Mouse (Mus musculus) c-Kit-positive CD71-positive TER-119-negative erythroid progenitor cells, embryonic 14.5 days (primary cell): ENCODE data around the gene Slc38a2.
A peak's percentile ranks its signal among the peaks of the same experiment; 100 is the strongest.

ENCODE experiments used
- DNase-seq: peaks from one replicate; pipeline ENCODE4 v3.0.0-alpha.2; 2013; ENCODE audit warnings: low read depth

Slc38a2 gene

DNA sequence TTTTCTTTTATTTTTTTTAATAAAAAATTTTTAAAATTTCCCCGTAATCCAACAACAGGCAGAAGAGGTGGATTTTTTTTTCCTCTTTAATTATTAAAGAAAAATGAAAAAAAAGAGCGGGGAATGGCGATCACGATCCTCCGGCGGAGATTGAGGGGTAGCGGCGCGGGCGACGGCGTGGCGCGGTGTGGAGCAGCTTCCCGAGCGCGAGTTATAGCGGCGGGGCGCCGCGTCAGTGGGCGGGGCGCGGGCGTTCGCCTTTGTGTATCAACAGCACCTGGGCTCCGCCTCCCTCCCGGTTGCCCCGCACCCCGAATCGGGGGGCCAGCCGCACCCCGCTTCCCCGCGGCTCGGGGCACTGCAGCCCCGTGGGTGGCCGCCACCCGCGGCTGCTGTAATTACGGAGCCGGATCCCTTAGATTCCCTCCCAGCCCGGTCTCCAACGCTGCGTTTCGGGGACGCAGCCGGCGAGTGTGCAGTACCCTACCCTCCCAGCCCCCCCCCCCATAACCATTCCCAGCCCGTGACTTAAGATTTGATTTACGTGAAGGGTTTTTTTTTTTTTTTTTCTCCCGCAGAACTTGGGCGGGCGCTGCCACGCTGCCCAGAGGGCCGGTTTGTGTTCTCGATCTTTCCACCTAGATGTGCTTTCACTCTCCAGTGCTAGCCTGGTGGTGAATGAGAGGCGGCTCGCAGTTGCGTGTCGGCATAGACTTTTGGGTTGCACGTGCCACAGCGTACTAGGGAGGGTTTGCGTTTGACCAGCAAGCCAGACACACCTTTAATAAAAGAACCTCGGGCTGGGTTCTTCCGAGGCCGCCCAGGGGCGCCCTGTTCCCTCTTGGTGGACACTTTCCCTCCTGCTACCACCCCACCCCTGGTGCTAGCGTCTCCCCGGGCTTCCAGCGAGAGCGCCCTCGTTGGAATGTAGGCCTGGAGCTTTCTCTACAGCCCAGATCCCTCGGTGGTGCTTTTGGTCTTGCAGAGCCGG, at the start of gene Slc38a2:
Gene Slc38a2, minus strand, starts transcription at position 210 of the 991 bp plus-strand sequence.
- DNase-seq = peak; percentile 75

DNA sequence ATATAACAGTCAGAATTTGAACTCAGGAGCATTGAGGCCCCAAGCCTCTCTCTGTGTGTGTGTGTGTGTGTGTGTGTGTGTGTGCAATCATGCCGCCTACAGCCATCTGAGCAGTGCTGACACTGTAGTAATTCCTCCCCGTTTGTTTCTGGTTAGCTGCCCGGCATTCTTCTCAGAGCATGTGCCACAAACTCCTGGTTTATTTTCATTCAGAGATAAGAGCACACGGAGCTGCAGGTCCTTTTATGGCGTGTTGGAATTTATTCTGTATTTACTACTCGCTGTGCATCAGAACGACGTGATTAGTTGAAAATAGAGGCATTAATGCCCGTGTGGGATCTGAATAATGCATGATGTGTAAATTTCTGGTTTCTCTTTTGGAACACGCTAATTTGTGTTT, 49.6 kb upstream of the Slc38a2 start:
- no peak for DNase-seq

DNA sequence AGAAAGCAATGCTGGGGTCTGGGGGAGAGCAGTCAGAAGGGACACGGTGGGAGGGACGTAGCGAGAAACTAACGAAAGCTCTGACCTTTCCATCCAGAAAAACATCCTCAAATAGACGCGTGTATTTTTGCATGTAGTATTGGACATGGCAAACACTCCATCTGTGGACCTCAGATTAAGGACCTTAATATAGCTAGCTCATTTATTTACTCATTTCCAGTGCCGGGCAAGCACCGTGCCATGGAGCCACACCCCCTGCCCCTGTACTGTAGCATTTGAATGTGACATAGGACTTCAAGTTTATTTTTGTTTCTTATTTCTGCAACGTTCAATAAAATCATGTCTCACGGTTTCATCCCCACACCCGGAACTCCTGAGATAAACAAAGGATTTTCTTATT, 48.0 kb upstream of the Slc38a2 start:
- no peak for DNase-seq

DNA sequence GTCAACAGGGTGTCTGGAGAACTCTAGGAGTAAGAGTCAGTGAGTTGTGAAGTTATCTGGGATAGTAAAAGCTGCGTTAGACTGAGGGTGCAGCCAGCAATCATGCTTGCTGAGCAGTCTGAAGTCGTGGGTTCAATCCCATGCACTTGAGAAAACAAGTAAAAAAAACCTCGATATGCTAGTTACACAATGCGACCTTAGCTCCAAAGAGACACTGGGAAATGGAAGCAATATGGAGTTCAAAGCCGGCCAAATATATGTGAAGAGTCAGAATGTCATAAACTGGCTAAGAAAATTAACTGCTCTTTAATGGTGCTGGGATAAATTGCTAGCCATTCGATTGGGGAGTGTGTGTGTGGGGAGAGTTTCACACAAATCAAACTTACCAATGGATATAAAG, 47.5 kb upstream of the Slc38a2 start:
- no peak for DNase-seq

DNA sequence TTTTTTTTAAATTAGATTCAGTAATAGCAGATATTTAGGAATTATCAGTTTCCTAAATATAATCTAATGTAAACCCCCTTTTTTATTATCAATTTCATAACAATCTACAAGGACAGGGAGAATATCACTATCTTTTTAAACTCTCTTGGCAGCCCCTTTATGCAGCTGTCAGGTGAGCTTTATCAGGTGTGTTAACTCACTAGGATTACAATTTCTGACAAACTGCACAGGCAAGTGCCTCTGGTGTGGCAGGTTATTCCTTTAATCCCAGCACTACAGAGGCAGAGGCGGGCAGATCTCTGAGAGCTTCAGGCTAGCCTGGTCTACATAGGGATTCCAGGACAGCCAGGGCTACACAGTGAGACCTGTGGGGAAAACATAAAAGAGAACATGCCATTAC, 45.8 kb upstream of the Slc38a2 start:
- no peak for DNase-seq

DNA sequence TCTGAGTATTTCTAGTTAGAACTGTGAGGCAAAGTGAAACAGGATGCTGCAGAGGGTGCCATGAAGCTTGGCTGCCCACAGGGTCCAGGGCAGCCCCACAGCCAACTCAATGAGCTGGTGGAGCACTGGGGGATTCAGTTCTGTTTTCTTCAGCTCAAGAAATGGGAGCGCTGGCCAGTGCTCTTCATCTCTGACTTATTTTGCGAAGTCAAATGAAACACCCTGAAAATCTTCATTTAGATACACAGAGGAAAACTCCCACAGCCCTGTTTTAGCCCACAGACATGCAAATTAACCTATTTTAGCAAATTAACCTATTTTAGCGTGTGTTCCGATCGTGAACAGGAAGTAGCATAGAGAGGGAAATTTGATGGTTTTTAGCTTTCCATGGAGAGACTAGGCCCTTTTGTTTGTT, 45.4 kb upstream of the Slc38a2 start:
- no peak for DNase-seq

GRCm38 (mm10) chr15:96744153-96744881, 44.8 kb upstream of the Slc38a2 start:
- DNase-seq = no peak

- DNase-seq = no peak
Measured at GRCm38 (mm10) chr15:96743257-96743656, 43.7 kb upstream of the Slc38a2 start.

DNA sequence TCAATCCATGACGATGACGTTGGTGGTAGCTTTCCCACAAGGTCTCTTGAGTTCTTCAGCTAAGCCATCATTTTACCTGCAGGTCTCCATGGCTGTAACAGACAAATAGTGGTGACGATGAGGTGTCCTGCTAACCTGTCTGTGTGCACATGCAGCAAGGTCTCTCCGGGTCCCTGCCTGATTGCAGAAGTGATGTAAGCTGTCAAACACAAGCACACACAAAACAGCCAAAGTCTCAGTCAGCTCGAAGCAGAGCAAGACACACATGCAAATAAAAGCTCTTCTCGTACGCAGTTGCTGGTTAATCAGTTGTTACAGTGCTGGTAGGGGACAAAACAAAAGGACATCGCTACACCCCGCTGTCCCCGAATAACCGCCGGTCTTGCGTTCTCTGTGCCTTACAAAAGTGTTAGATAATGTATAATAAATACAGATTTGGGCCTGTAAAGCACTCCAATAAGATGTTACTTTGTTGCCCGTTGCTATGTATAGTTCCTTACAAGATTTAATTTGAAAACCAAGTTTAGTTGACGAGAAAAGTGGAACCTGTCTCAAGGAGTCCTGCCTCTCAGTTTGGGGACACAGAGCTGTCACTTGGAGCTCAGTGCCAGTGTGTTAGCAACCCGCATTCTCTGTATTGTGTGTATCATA, 43.2 kb upstream of the Slc38a2 start:
- no peak for DNase-seq

- DNase-seq = no peak
Measured at GRCm38 (mm10) chr15:96740865-96741561, 41.5 kb upstream of the Slc38a2 start.

DNA sequence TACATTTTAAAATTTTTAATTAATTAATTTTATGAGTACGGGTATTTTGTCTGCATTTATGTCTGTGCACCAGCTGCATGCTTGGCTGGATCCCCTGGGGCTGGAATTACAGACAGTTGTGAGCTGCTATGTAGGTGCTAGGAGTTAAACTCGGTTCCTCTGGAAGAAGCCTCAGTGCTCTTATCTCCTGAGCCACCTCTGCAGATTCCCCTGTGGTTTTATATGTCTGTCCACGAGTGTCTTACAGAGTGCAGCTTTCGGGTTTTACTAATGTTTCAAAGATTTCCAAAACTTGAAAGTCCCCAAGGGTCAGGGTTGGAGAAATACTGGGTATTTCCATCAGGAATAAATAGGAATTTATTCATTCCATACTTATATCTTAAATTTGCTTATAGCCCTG, 40.6 kb upstream of the Slc38a2 start:
- no peak for DNase-seq

DNA sequence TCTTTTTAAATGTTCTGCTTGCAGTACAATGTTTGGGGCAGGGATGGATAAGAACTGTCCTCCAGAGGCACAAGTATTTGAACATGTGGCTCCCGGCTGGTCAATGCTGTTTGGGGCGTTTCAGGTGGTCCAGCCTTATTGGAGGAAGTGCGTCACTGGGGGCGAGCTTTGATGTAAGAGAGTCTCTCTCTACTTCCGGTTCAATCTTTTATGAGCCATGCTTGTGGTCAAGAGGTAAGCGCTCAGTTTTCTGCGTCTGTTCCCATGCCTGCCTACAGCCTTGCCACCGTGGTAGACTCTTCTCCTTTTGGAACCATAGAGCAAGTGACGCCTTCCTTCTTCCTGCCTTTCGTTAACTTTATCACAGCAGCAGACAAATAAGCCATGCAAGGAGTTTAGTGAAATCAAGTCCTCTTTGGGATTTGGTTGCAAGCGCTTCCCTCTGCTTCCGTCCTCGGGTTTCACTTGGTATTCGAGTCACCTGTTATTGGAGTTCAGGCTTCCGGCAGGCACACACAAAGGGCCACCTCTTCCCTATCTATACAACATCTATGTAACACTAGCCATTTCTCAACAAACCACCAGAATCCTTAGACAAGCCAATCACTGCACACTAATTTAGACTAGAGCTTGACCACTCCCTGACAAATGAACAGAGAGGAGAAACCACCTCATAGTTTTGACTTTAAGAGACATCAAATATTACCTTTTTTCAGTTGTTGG, 37.3 kb upstream of the Slc38a2 start:
- no peak for DNase-seq

GRCm38 (mm10) chr15:96735562-96736160, 36.1 kb upstream of the Slc38a2 start:
- DNase-seq = no peak

- DNase-seq = no peak
Measured at GRCm38 (mm10) chr15:96734423-96734822, 34.9 kb upstream of the Slc38a2 start.

- DNase-seq = no peak
Measured at GRCm38 (mm10) chr15:96730416-96730815, 30.9 kb upstream of the Slc38a2 start.

DNA sequence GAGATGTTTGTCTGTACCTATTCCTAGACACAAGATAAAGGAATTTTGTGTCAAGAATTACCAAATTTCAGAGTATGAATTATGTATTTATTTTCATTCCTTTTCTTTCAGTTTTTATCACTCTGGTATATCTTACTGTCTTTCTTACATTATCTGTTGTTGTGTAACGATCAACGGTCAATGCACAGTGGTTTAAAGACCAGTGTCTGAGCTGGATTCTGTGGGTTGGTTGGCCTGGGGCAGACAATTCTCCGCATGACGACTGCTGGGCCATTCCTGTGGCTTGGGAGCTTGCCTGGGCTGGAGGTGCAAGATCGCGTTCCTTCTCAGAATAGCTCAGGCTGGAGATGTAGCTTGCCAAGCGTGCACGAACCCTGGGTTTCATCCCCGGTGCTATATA, 30.3 kb upstream of the Slc38a2 start:
- DNase-seq = no peak

DNA sequence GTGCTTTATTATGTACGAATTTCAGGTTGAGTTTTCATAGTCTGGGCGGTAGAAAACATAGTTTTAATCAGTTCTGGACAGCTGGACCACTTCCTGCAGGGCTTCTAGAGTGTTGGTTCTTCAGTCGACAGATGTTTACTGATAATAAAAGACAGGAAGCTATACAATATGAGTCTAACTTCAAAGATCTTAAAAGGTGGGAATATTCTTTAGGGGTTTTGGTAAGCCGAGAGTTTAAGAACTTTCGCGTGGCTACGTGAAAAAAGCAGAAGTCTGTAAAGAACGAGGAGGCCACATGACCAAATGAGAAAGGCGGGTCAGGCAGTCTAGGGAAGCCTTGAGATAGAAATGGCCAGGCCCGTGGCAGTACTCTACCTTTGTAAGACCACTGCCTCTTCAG, 29.5 kb upstream of the Slc38a2 start:
- DNase-seq = no peak

DNA sequence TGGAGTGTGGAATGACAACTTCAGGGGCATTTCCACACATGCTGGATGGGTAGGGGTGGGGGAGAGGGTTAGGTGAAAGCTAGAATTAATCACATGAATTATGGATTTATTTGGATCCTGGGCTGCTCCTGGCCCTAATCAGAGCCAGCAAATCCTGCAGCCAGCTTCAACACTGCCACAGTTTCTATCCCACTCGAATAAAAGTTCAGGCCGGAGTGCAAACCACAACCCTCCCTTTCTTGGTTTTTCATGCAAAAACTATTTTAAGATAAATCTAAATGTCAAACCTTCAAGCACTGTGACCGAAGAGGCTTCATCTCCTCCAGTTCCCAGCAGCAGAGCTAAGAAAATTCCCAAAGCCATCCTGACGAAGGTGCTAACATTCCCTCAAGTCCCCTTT, 28.8 kb upstream of the Slc38a2 start:
- no peak for DNase-seq

DNA sequence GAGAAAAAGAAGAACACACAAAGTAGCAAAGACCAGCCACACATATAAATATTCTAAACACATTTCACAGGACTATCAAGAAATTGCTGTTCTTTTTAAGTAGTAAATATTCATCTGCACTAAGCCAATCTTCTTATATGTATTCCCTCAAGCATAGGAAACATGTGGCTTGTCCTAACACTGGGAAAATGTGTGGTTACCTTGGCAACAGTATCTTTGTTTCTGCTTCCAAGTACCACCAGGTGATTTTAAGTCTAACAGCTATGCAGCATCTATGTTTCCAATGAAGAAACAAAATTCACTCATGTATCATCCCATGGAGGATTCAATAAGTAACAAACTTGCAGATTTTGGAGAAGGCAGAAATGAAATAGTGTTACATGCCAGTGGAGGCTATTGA, 25.0 kb upstream of the Slc38a2 start:
- no peak for DNase-seq

- DNase-seq = no peak
Measured at GRCm38 (mm10) chr15:96722228-96722627, 22.7 kb upstream of the Slc38a2 start.

DNA sequence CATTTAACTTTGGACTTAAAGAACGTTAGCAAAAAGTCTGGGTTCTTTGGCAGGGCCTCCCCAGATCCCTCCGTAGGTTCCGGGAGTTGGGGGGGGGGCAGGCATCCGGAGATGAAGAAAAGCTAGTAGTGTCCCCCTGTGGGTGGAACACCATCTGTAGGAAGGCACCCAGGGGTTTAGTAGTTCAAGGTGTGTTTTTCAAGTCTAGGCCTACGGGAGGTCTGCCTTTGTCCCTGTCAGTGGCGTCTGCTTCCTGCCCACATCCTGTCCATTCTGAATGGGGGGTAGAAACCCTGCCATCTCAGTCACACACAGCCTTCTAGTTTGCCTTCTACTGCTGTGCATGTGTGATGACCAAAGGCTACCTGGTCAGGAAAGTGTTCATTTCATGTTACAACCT, 20.6 kb upstream of the Slc38a2 start:
- DNase-seq = no peak
